Mouse (Mus musculus) liver, embryonic 14.5 days (tissue): ENCODE measurements around the gene Serpina3k. TPM values are rescaled to one million over a fixed set of nuclear protein-coding genes. Genes with fewer than 3 reads are reported as not detected.
"Not testable (repeated sequence)": the region's sequence is repeated elsewhere in the genome, so short reads cannot be mapped to it uniquely, and the experiment has no call there.

Experiments used
- ATAC-seq: fragments of 200-750 bp; cut with Nextera tagmentation; 2 replicates; pipeline ENCODE4 v1.8.0; 2017; ENCODE audit warnings: moderate number of reproducible peaks, mild to moderate bottlenecking, moderate library complexity; ENCODE audit not compliant: insufficient read depth
- DNase-seq, 3 experiments: peaks; one replicate each; pipeline ENCODE4 v3.0.0-alpha.2; 2012 to 2013; ENCODE audit warnings: low read depth in 3 of 3, low spot score in 3 of 3
- H3K27ac ChIP-seq: fragments of 300-500 bp; sonication (generic); 2 replicates; pipeline ENCODE4 v1.5.1; 2014; ENCODE audit warnings: moderate library complexity, mild to moderate bottlenecking, control low read depth, inconsistent platforms
- H3K27me3 ChIP-seq: fragments of 300-500 bp; sonication (generic); 2 replicates; pipeline ENCODE4 v1.6.1; 2014; ENCODE audit warnings: mild to moderate bottlenecking, low read length, moderate library complexity; ENCODE audit not compliant: control insufficient read depth, insufficient read depth
- H3K36me3 ChIP-seq: fragments of 300-500 bp; sonication (generic); replicated peaks from 2 replicates; pipeline ENCODE4 v1.6.1; 2014; ENCODE audit warnings: low read depth; ENCODE audit not compliant: control insufficient read depth, insufficient read depth
- H3K4me1 ChIP-seq, 2 experiments: fragments of 200-500 bp in 1 of 2; fragments of 300-500 bp in 1 of 2; sonication (generic) in 1 of 2; replicated peaks; 2 replicates each; pipeline ENCODE4 v1.6.1; 2012 to 2014; ENCODE audit warnings: antibody characterized with exemption in 1 of 2, inconsistent platforms in 1 of 2, low read length in 1 of 2; ENCODE audit not compliant: control insufficient read depth in 2 of 2, insufficient read depth in 2 of 2
- H3K4me2 ChIP-seq: fragments of 300-500 bp; sonication (generic); 2 replicates; pipeline ENCODE4 v1.6.1; 2014; ENCODE audit warnings: low read depth, mild to moderate bottlenecking, control low read depth, moderate library complexity
- H3K4me3 ChIP-seq, 2 experiments: fragments of 200-500 bp in 1 of 2; fragments of 300-500 bp in 1 of 2; sonication (generic) in 1 of 2; 2 replicates each; pipeline ENCODE4 v1.5.1; 2012 to 2014; ENCODE audit warnings: low read depth in 2 of 2, low read length in 2 of 2, mild to moderate bottlenecking in 2 of 2, control low read depth in 1 of 2, inconsistent platforms in 1 of 2, moderate library complexity in 1 of 2; ENCODE audit not compliant: insufficient read depth in 1 of 2
- H3K9ac ChIP-seq: fragments of 300-500 bp; sonication (generic); replicated peaks from 2 replicates; pipeline ENCODE4 v1.6.1; 2014; ENCODE audit warnings: mild to moderate bottlenecking, control low read depth, moderate library complexity
- H3K9me3 ChIP-seq: fragments of 300-500 bp; sonication (generic); 2 replicates; pipeline ENCODE4 v1.6.1; 2016; ENCODE audit warnings: low read length, mixed read lengths; ENCODE audit not compliant: control insufficient read depth
- CTCF ChIP-seq: IDR thresholded peaks from 2 replicates; pipeline ENCODE4 v1.5.1; 2016; ENCODE audit warnings: antibody characterized with exemption, low read depth, control low read depth
- EP300 ChIP-seq: IDR thresholded peaks from 2 replicates; pipeline ENCODE4 v1.6.1; 2016; ENCODE audit warnings: antibody characterized with exemption, low read depth
- WGBS: fragments of 180-500 bp; shearing (Covaris S2); extraction: QIAGEN DNeasy Blood & Tissue Kit; methylation state at CpG from one replicate; pipeline ENCODE4 v1.1.7; 2014; ENCODE audit not compliant: insufficient replicate concordance; 5-methylcytosine and 5-hydroxymethylcytosine counted together
- polyA plus RNA-seq, 2 experiments: library from polyadenylated mRNA; depleted of rRNA in 1 of 2; stranded (reverse) in 1 of 2; unstranded in 1 of 2; fragments of >200 nt; fragmentation: Nextera tagmentation in 1 of 2; extraction: Ambion mirVana in 1 of 2; gene quantifications; 2 replicates each; pipeline versions ENCODE4 v1.2.1 to v1.2.3; 2012 to 2014

Gene Serpina3k
- polyA plus RNA-seq, 2 experiments: not detected

DNA sequence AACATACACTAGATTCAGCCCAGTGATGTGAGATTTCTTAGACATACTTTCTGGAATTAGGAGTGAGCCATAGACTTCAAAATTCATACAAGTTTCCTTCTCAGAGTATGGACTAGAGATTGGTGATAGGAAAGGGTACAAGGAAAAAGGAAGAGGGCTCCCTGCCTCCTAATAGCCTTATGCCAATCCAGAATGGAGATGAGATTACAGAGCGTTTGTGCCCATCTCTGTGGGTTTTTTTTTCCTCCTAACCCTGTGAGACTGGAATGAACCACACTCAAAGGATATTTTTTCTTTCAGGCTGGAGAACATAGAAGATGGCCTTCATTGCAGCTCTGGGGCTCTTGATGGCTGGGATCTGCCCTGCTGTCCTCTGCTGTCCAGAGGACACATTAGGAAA is 24.0 kb upstream of the Serpina3k start, which contains the start of gene Serpina3j:
Gene Serpina3j, plus strand, starts transcription at position 301 of the 400 bp plus-strand sequence.
- Histone ChIP-seq H3K9ac (no peak within 1 kb of the TSS), H3K9me3 (no peaks in the 10 kb centered on the region), H3K27me3 (no peaks in the 10 kb centered on the region), H3K36me3 (no peaks in the 10 kb centered on the region), H3K4me3 (no peak within 1 kb of the TSS), H3K4me1 (no peaks in the 10 kb centered on the region), H3K4me2 (no peak within 1 kb of the TSS), H3K27ac (no peak within 1 kb of the TSS)
- ATAC-seq (no peak), DNase-seq (no peak)
- WGBS: 46% methylated on average over 1 of the region's 1 CpGs
- TF ChIP-seq EP300: no peak
- no peak for TF ChIP-seq CTCF

DNA sequence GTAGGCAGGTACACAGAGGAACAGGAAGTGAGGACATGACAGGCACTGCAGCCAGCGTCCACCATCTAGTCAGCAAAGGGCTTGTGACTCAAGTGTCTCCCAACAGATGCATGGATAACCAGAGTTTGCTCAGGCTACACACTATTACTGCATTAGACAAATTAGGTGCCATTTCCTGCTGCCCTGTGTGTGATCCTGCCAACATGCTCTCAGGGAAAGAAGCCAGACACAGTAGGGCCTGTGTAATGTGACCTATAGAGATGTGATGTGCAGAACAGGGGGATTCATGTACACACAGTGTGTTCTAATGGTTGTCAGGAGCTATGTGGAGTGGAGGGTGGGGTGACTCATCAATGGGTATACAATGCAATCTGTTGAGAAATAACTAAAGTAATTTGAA is 15.8 kb upstream of the Serpina3k start:
- Histone ChIP-seq H3K4me1 (no peaks in the 10 kb centered on the region), H3K9ac (no peak overlapping the region), H3K4me3 (no peak overlapping the region), H3K27ac (no peak overlapping the region), H3K9me3 (no peaks in the 10 kb centered on the region), H3K27me3 (no peaks in the 10 kb centered on the region), H3K36me3 (no peaks in the 10 kb centered on the region), H3K4me2 (no peak overlapping the region)
- TF ChIP-seq EP300 (no peak), CTCF (no peak)
- no peak for ATAC-seq
- DNase-seq: no peak
- whole genome bisulfite sequencing: 25% methylated on average over 1 of the region's 1 CpGs

DNA sequence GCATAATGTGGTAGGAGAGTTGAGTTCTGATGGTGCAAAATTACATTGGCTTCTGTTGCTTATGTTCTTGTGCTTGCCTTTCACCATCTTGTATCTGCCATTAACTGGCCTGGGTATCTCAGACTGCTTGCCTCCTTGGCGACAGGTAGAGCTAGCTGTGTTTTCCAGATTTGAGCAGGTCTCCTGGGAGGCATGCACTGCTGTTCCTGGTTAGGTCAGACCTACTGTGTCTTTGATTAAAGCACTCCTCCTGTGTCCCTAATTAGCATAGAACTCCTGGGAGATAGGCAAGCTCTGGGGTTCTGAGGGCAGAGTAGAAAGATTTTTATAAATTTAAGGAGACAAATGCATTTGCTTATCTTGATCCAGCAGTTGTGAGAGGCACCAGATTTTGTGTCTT is 6.6 kb upstream of the Serpina3k start:
- TF ChIP-seq EP300: no peak
- TF ChIP-seq CTCF: no peak
- H3K9ac ChIP-seq: no peak overlapping the region

DNA sequence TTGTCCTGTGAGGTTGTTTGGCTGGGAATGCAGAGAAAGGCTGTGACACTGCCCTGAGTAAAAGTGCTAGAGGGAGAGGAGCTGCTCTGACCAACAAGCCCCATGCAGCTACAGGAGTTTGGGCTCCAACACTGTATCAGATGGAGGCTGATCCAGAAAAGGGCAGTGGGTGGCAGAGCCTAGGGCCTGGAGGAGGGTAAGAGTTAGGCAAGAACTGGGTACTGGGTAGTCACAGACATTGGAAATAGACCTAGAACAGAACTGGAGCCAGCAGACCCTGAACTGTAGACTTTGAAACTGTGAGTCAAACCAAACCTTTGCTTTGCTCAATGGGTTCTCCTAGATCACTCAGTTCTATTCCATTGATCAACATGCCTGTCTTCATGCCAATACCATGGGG is 1.4 kb upstream of the Serpina3k start:
- not testable (repeated sequence) for H3K27ac ChIP-seq, H3K4me1 ChIP-seq, H3K27me3 ChIP-seq, ATAC-seq, H3K36me3 ChIP-seq, H3K4me3 ChIP-seq, H3K9ac ChIP-seq, H3K4me2 ChIP-seq, DNase-seq, H3K9me3 ChIP-seq

More for the DNA sequence above, 6.6 kb upstream of the Serpina3k start:
- Histone ChIP-seq H3K4me1 (no peaks in the 10 kb centered on the region), H3K4me2 (no peak overlapping the region), H3K27ac (no peak overlapping the region), H3K36me3 (no peaks in the 10 kb centered on the region), H3K9me3 (no peaks in the 10 kb centered on the region), H3K4me3 (no peak overlapping the region), H3K27me3 (no peaks in the 10 kb centered on the region)
- DNase-seq (no peak), ATAC-seq (no peak)
- WGBS: 28% methylated on average over 1 of the region's 1 CpGs

DNA sequence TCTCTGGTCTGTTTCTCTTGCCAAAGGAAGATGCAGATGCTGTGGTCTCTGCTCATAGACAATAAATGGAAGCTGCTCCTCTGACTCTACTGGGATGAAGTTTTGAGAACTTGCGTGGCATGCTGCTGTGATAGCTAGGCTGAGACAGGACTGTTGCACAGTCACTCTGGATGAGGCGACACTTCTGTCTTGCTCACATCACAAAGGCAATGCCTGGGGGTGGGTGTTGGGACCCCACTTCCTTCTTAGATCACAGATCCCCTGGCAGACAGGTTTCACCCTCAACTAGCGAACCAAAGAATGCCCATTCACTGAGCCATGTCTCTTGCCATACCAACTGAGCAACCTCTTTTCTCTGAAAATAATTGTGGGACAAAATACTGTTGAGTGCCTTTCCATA is 419 bp downstream of the Serpina3k start:
- ATAC-seq: no peak
- Histone ChIP-seq H3K9me3 (no peaks in the 10 kb centered on the region), H3K4me1 (no peaks in the 10 kb centered on the region), H3K36me3 (no peaks in the 10 kb centered on the region), H3K9ac (no peak overlapping the region), H3K27me3 (no peaks in the 10 kb centered on the region), H3K4me2 (no peak overlapping the region), H3K4me3 (no peak overlapping the region), H3K27ac (no peak overlapping the region)
- 58% methylated on average over 3 of the region's 3 CpGs for WGBS
- no peak for DNase-seq
- TF ChIP-seq EP300: no peak
- TF ChIP-seq CTCF: no peak

DNA sequence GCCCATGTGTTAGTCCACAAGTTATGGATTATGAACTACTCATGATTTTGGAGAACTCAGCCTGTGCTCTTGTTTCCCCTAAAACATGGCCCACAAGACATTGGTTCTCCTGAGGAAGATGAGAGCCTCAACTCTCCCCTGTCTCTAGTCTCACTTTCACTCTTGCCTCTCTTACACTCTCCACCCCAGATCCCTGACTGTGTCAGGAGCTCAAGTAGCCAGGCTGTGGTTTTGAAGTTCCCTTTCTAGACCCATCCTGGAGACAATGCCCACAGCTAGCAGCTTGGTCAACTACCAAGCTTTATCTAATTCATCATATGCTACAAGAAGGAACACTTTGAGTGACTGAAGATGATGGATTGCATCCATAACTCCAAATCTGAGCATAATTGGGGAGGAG is 4.2 kb downstream of the Serpina3k start:
- not testable (repeated sequence) for H3K4me2 ChIP-seq, H3K27me3 ChIP-seq, H3K4me1 ChIP-seq, H3K9ac ChIP-seq, DNase-seq, H3K4me3 ChIP-seq, H3K9me3 ChIP-seq, H3K36me3 ChIP-seq, ATAC-seq, H3K27ac ChIP-seq
